Mouse (Mus musculus) ES-E14 (cell line): ENCODE measurements around the gene Slc25a26. TPM values are rescaled to one million over a fixed set of nuclear protein-coding genes. Genes with fewer than 3 reads are reported as not detected.

Source experiments
- DNase-seq: peaks from one replicate; pipeline ENCODE4 v3.0.0-alpha.2; 2013; ENCODE audit warnings: low read depth, low spot score
- H3K27ac ChIP-seq: 2 replicates; pipeline ENCODE4 v1.5.1; 2012; ENCODE audit warnings: low read depth, mild to moderate bottlenecking, low read length, moderate library complexity, mixed read lengths; ENCODE audit not compliant: poor library complexity, insufficient read depth, severe bottlenecking
- H3K36me3 ChIP-seq: 2 replicates; pipeline ENCODE4 v1.6.1; 2012; ENCODE audit warnings: mild to moderate bottlenecking, low read length, moderate library complexity, mixed read lengths; ENCODE audit not compliant: control insufficient read depth, poor library complexity, insufficient read depth, severe bottlenecking
- H3K4me1 ChIP-seq, 2 experiments: fragments of 150-350 bp in 1 of 2; sonication (generic) in 1 of 2; 2 replicates each; pipeline ENCODE4 v1.6.1; 2012; ENCODE audit warnings: low read length in 2 of 2, mild to moderate bottlenecking in 1 of 2, mixed read lengths in 1 of 2; ENCODE audit not compliant: control insufficient read depth in 2 of 2, insufficient read depth in 2 of 2, poor library complexity in 1 of 2
- H3K4me3 ChIP-seq, 2 experiments: fragments of 150-350 bp in 1 of 2; sonication (generic) in 1 of 2; 2 replicates each; pipeline ENCODE4 v1.5.1; 2012; ENCODE audit warnings: low read length in 2 of 2, low read depth in 1 of 2, mild to moderate bottlenecking in 1 of 2, mixed read lengths in 1 of 2; ENCODE audit not compliant: insufficient read depth in 1 of 2, poor library complexity in 1 of 2, severe bottlenecking in 1 of 2
- H3K9ac ChIP-seq: 2 replicates; pipeline ENCODE4 v1.6.1; 2012; ENCODE audit warnings: low read depth, mild to moderate bottlenecking, low read length, mixed read lengths; ENCODE audit not compliant: poor library complexity, insufficient read depth, severe bottlenecking
- H3K9me3 ChIP-seq: fragments of 150-350 bp; sonication (generic); 2 replicates; pipeline ENCODE4 v1.6.1; 2012; ENCODE audit warnings: low read depth, mild to moderate bottlenecking, low read length; ENCODE audit not compliant: control insufficient read depth, insufficient read depth
- CHD2 ChIP-seq: IDR thresholded peaks from 2 replicates; pipeline ENCODE4 v1.6.1; 2014; ENCODE audit warnings: mild to moderate bottlenecking, low read depth, low read length, inconsistent platforms
- HCFC1 ChIP-seq: IDR thresholded peaks from 2 replicates; pipeline ENCODE4 v1.6.1; 2012; ENCODE audit warnings: low read length, inconsistent platforms, borderline replicate concordance; ENCODE audit not compliant: insufficient read depth
- MAFK ChIP-seq: IDR thresholded peaks from 2 replicates; pipeline ENCODE4 v1.6.1; 2014; ENCODE audit warnings: mild to moderate bottlenecking, low read depth, low read length, inconsistent platforms; ENCODE audit not compliant: insufficient read depth
- ZC3H11A ChIP-seq: IDR thresholded peaks from 2 replicates; pipeline ENCODE4 v1.6.1; 2012; ENCODE audit warnings: low read depth, mild to moderate bottlenecking, inconsistent platforms, low read length, borderline replicate concordance
- ZNF384 ChIP-seq: IDR thresholded peaks from 2 replicates; pipeline ENCODE4 v1.6.1; 2012; ENCODE audit warnings: low read depth, low read length, inconsistent platforms
- in situ Hi-C, 2 experiments: fragments of 600-800 bp; cut with MboI; formaldehyde crosslinking; loops; one replicate each; pipeline ENCODE4 v1.15.1; 2025; ENCODE audit warnings: low sequenced_read_pairs in 2 of 2, inconsistent platforms in 1 of 2; ENCODE audit not compliant: unreplicated experiment in 2 of 2
- total RNA-seq: library from RNA; depleted of rRNA; stranded (reverse); fragments of 300-350 nt; gene quantifications from 2 replicates; pipeline ENCODE4 v1.2.3, GENCODE M21; 2012

Gene Slc25a26
- total RNA-seq, 1 experiment, result 9.8 TPM

- H3K27ac ChIP-seq, result no peak overlapping the region
- TF ChIP-seq ZC3H11A, result no peak
- no peak for TF ChIP-seq ZNF384
- TF ChIP-seq CHD2, result no peak
- TF ChIP-seq MAFK, result no peak
- no peak for TF ChIP-seq HCFC1
- no peaks in the 10 kb centered on the region for H3K9me3 ChIP-seq
- no peak for DNase-seq
- in situ Hi-C loops, result loop anchor here in 1 of 2 experiments (10.0 kb wide), 1 partner anchor 445 kb away; no protein-coding TSS in a partner anchor
- H3K36me3 ChIP-seq, result peaks cover 5% of the 10 kb centered on the region; the same call in 1 of the 2 replicates
- H3K4me1 ChIP-seq, result peaks cover 0 to 4% of the 10 kb centered on the region in 2 experiments; a peak in 2 of 4 replicates
- H3K9ac ChIP-seq, result no peak overlapping the region
- no peak overlapping the region for H3K4me3 ChIP-seq
Observed at GRCm38 (mm10) chr6:94540090-94540489, 40.0 kb downstream of the Slc25a26 start.

DNA sequence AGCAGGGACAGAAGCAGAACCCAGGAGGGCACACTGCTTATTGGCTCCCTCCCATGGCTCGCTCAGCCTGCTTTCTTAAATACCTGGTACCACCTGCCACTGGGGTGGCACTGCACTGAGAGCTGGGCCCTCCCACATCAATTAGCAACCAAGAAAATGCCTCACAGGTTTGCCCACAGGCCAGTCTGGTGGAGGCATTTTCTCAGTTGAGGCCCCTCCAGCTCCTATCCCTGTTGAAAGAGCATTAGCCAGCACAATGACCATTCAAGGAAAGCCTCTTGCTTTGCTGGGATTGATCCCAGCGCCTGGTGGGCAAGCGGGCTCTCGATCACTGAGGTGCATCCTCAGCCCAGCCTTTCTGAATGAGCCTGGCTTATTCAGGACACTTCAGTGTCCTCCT lies 40.5 kb downstream of the Slc25a26 start:
- Histone ChIP-seq H3K4me3 (no peak overlapping the region), H3K9me3 (no peaks in the 10 kb centered on the region), H3K36me3 (peaks cover 7% of the 10 kb centered on the region; the same call in 1 of the 2 replicates), H3K9ac (no peak overlapping the region), H3K27ac (no peak overlapping the region), H3K4me1 (peaks cover 0 to 4% of the 10 kb centered on the region in 2 experiments; a peak in 2 of 4 replicates)
- TF ChIP-seq MAFK, result no peak
- TF ChIP-seq HCFC1, result no peak
- TF ChIP-seq ZNF384, result no peak
- no peak for TF ChIP-seq ZC3H11A
- TF ChIP-seq CHD2, result no peak
- in situ Hi-C loops, result loop anchor here in 1 of 2 experiments (10.0 kb wide), 1 partner anchor 444 kb away; no protein-coding TSS in a partner anchor
- no peak for DNase-seq

- H3K36me3 ChIP-seq, result peaks cover 6% of the 10 kb centered on the region; the same call in 1 of the 2 replicates
- peaks cover 0 to 4% of the 10 kb centered on the region in 2 experiments; a peak in 2 of 4 replicates for H3K4me1 ChIP-seq
- no peaks in the 10 kb centered on the region for H3K9me3 ChIP-seq
- no peak for DNase-seq
- no peak overlapping the region for H3K9ac ChIP-seq
- TF ChIP-seq ZNF384 (no peak), ZC3H11A (no peak), MAFK (no peak), CHD2 (no peak), HCFC1 (no peak)
- no peak overlapping the region for H3K27ac ChIP-seq
- H3K4me3 ChIP-seq, result no peak overlapping the region
- in situ Hi-C loops, result loop anchor here in 1 of 2 experiments (10.0 kb wide), 1 partner anchor 444 kb away; no protein-coding TSS in a partner anchor
Observed at GRCm38 (mm10) chr6:94541133-94541532, 41.0 kb downstream of the Slc25a26 start.

GRCm38 (mm10) chr6:94541854-94542253 lies 41.7 kb downstream of the Slc25a26 start:
- H3K9ac ChIP-seq, result no peak overlapping the region
- peaks cover 0 to 4% of the 10 kb centered on the region in 2 experiments; a peak in 2 of 4 replicates for H3K4me1 ChIP-seq
- peaks cover 2% of the 10 kb centered on the region; the same call in 1 of the 2 replicates for H3K36me3 ChIP-seq
- no peak overlapping the region for H3K4me3 ChIP-seq
- TF ChIP-seq HCFC1 (no peak), ZNF384 (no peak), ZC3H11A (no peak), CHD2 (no peak), MAFK (no peak)
- H3K27ac ChIP-seq, result no peak overlapping the region
- H3K9me3 ChIP-seq, result no peaks in the 10 kb centered on the region
- no peak for DNase-seq
- in situ Hi-C loops, result loop anchor here in 1 of 2 experiments (10.0 kb wide), 1 partner anchor 443 kb away; no protein-coding TSS in a partner anchor
